ENCODE assay signal across 8 mouse cellular contexts in genomic region chr10:81627836-81628220, GRCm38 (mm10). TPM values are rescaled to one million over a fixed set of nuclear protein-coding genes. Genes with fewer than 3 reads are reported as not detected.
DNase-seq lines count a peak whose midpoint lies in the region; ATAC-seq and TF ChIP-seq lines count a peak whose summit lies in the region.

No protein-coding gene starts in this region.

- TF ChIP-seq CTCF in left cerebral cortex, adult 2 months (IDR thresholded peaks at IDR 0.05): no peak

- H3K4me2 ChIP-seq in heart, embryonic 15.5 days: peak overlapping the region; percentile 89
- H3K4me2 ChIP-seq in limb, embryonic 15.5 days: peak overlapping the region; percentile 79
- H3K4me2 ChIP-seq in neural tube, embryonic 14.5 days (ENCODE audit: low read depth, low read length): peak overlapping the region; percentile 91

- 51% methylated on average over 7 of the region's 7 CpGs for WGBS in heart, embryonic 15.5 days
- 42% methylated on average over 7 of the region's 7 CpGs for WGBS in limb, embryonic 15.5 days
- WGBS in neural tube, embryonic 14.5 days: 66% methylated on average over 7 of the region's 7 CpGs

- no peaks in the 10 kb centered on the region for H3K27me3 ChIP-seq in heart, embryonic 15.5 days
- H3K27me3 ChIP-seq in limb, embryonic 15.5 days: no peaks in the 10 kb centered on the region
- no peaks in the 10 kb centered on the region for H3K27me3 ChIP-seq in neural tube, embryonic 14.5 days (ENCODE audit: control insufficient read depth, insufficient read depth, low read length)

- H3K9me3 ChIP-seq in heart, embryonic 15.5 days (replicated peaks): no peaks in the 10 kb centered on the region
- no peaks in the 10 kb centered on the region for H3K9me3 ChIP-seq in limb, embryonic 15.5 days
- H3K9me3 ChIP-seq in neural tube, embryonic 14.5 days (ENCODE audit: control insufficient read depth, low read length): no peaks in the 10 kb centered on the region

- H3K4me1 ChIP-seq in heart, embryonic 15.5 days (replicated peaks): peaks cover 15% of the 10 kb centered on the region
- H3K4me1 ChIP-seq in limb, embryonic 15.5 days: peaks cover 26% of the 10 kb centered on the region
- peaks cover 15% of the 10 kb centered on the region for H3K4me1 ChIP-seq in neural tube, embryonic 14.5 days (ENCODE audit: control insufficient read depth, insufficient read depth, low read length)

- ATAC-seq in heart, embryonic 15.5 days (replicated peaks; ENCODE audit: insufficient number of reproducible peaks, insufficient read depth, low FRiP score, low read depth): no peak
- ATAC-seq in limb, embryonic 15.5 days (ENCODE audit: insufficient number of reproducible peaks, low FRiP score, low TSS enrichment, low read depth): no peak
- ATAC-seq in neural tube, embryonic 14.5 days (ENCODE audit: low read depth): peak; percentile 13

- peak overlapping the region; percentile 81 for H3K9ac ChIP-seq in heart, embryonic 15.5 days
- peak overlapping the region; percentile 35 for H3K9ac ChIP-seq in limb, embryonic 15.5 days
- H3K9ac ChIP-seq in neural tube, embryonic 14.5 days (replicated peaks; ENCODE audit: low read depth, low read length): peak overlapping the region; percentile 83

- DNase-seq in left cerebral cortex, adult 2 months (ENCODE audit: extremely low spot score in 1 of 2, low spot score in 2 of 2): no peak
- DNase-seq in left cerebral cortex, postnatal 14 days (ENCODE audit: low spot score in 2 of 2): no peak
- peak; percentile 78 for DNase-seq in cerebellum, adult 9-11 months
- no peak for DNase-seq in right cerebral cortex, adult 2 months (ENCODE audit: low spot score in 2 of 2)
- DNase-seq in left cerebral cortex, adult 18-20 months (ENCODE audit: low spot score in 2 of 2): no peak

- intact Hi-C loops in left cerebral cortex, adult 2 months (cut with DNase I): loop anchor here (2.0 kb wide), 1 partner anchor 21 kb away; the partner anchor contains the start of gene BC025920
- intact Hi-C loops in left cerebral cortex, postnatal 14 days (cut with DNase I): no loop called here

- H3K27ac ChIP-seq in left cerebral cortex, adult 2 months: peak overlapping the region; percentile 89
- peak overlapping the region; percentile 83 for H3K27ac ChIP-seq in heart, embryonic 15.5 days
- peak overlapping the region; percentile 93 for H3K27ac ChIP-seq in limb, embryonic 15.5 days
- H3K27ac ChIP-seq in neural tube, embryonic 14.5 days (ENCODE audit: low read depth, low read length): peak overlapping the region; percentile 90

- peak overlapping the region; percentile 73 for H3K4me3 ChIP-seq in left cerebral cortex, adult 2 months
- peak overlapping the region; percentile 87 for H3K4me3 ChIP-seq in heart, embryonic 15.5 days
- peak overlapping the region; percentile 64 for H3K4me3 ChIP-seq in limb, embryonic 15.5 days
- peak overlapping the region; percentile 77 for H3K4me3 ChIP-seq in neural tube, embryonic 14.5 days (ENCODE audit: low read depth, low read length)

- peaks cover 18% of the 10 kb centered on the region for H3K36me3 ChIP-seq in heart, embryonic 15.5 days
- H3K36me3 ChIP-seq in limb, embryonic 15.5 days: peaks cover 35% of the 10 kb centered on the region
- peaks cover 18% of the 10 kb centered on the region for H3K36me3 ChIP-seq in neural tube, embryonic 14.5 days (ENCODE audit: control insufficient read depth, insufficient read depth, low read length)

RNA-seq across cellular contexts. Expression of gene Sirt6, which starts 0.2 kb away (rescaled TPM):
- total RNA-seq in left cerebral cortex, adult 2 months (2021): 10 to 100 TPM; 26.8 to 28.6 TPM
- total RNA-seq in left cerebral cortex, postnatal 14 days (2021): 10 to 100 TPM; 23.6 to 25.1 TPM
- 20.8 and 26.7 TPM in 2 replicates for polyA plus RNA-seq in heart, embryonic 15.5 days (2015; fragmentation: Nextera tagmentation; extraction: Ambion mirVana)
- polyA plus RNA-seq in limb, embryonic 15.5 days (2015; fragmentation: Nextera tagmentation; extraction: Ambion mirVana): 41.7 and 42.3 TPM in 2 replicates
- polyA plus RNA-seq in neural tube, embryonic 14.5 days (2014; fragmentation: Nextera tagmentation; extraction: Ambion mirVana): 48.9 and 53.6 TPM in 2 replicates
- 10 to 100 TPM; 26.2 to 26.6 TPM for total RNA-seq in left cerebral cortex, adult 18-20 months (2021)

RNA-seq across cellular contexts. Expression of gene Ankrd24, which starts 0.5 kb away (rescaled TPM):
- total RNA-seq in left cerebral cortex, adult 2 months (2021): 10 to 100 TPM; 46.4 to 47.3 TPM
- 10 to 100 TPM; 31.9 to 34.5 TPM for total RNA-seq in left cerebral cortex, postnatal 14 days (2021)
- 12.3 and 13.7 TPM in 2 replicates for polyA plus RNA-seq in heart, embryonic 15.5 days (2015; fragmentation: Nextera tagmentation; extraction: Ambion mirVana)
- 8.8 and 11.9 TPM in 2 replicates for polyA plus RNA-seq in limb, embryonic 15.5 days (2015; fragmentation: Nextera tagmentation; extraction: Ambion mirVana)
- 10.1 and 16.1 TPM in 2 replicates for polyA plus RNA-seq in neural tube, embryonic 14.5 days (2014; fragmentation: Nextera tagmentation; extraction: Ambion mirVana)
- 10 to 100 TPM; 44.4 to 46.4 TPM for total RNA-seq in left cerebral cortex, adult 18-20 months (2021)

RNA-seq across cellular contexts. Expression of gene Gm10778, which starts 21.0 kb away (rescaled TPM):
- total RNA-seq in left cerebral cortex, adult 2 months (2021): 1 to 10 TPM; 4.3 to 5.0 TPM
- 1 to 10 TPM; 4.8 TPM for total RNA-seq in left cerebral cortex, postnatal 14 days (2021)
- 2.8 and 2.9 TPM in 2 replicates for polyA plus RNA-seq in heart, embryonic 15.5 days (2015; fragmentation: Nextera tagmentation; extraction: Ambion mirVana)
- polyA plus RNA-seq in limb, embryonic 15.5 days (2015; fragmentation: Nextera tagmentation; extraction: Ambion mirVana): 4.2 and 4.6 TPM in 2 replicates
- 7.4 and 8.7 TPM in 2 replicates for polyA plus RNA-seq in neural tube, embryonic 14.5 days (2014; fragmentation: Nextera tagmentation; extraction: Ambion mirVana)
- total RNA-seq in left cerebral cortex, adult 18-20 months (2021): 1 to 10 TPM; 4.3 to 5.8 TPM

RNA-seq across cellular contexts. Expression of gene BC025920, which starts 21.8 kb away (rescaled TPM):
- total RNA-seq in left cerebral cortex, adult 2 months (2021): 1 to 10 TPM; 2.6 to 2.9 TPM
- total RNA-seq in left cerebral cortex, postnatal 14 days (2021): 1 to 10 TPM; 1.9 to 2.2 TPM
- 0.48 and 0.72 TPM in 2 replicates for polyA plus RNA-seq in heart, embryonic 15.5 days (2015; fragmentation: Nextera tagmentation; extraction: Ambion mirVana)
- 0.81 and 1.0 TPM in 2 replicates for polyA plus RNA-seq in limb, embryonic 15.5 days (2015; fragmentation: Nextera tagmentation; extraction: Ambion mirVana)
- 1.0 and 1.9 TPM in 2 replicates for polyA plus RNA-seq in neural tube, embryonic 14.5 days (2014; fragmentation: Nextera tagmentation; extraction: Ambion mirVana)
- 1 to 10 TPM; 2.6 to 3.3 TPM for total RNA-seq in left cerebral cortex, adult 18-20 months (2021)

RNA-seq across cellular contexts. Expression of gene Tle6, which starts 27.0 kb away (rescaled TPM):
- total RNA-seq in left cerebral cortex, adult 2 months (2021): 10 to 100 TPM; 10.3 to 12.9 TPM
- total RNA-seq in left cerebral cortex, postnatal 14 days (2021): 1 to 10 TPM; 1.3 to 2.7 TPM
- 23.9 and 30.5 TPM in 2 replicates for polyA plus RNA-seq in heart, embryonic 15.5 days (2015; fragmentation: Nextera tagmentation; extraction: Ambion mirVana)
- 9.9 and 11.7 TPM in 2 replicates for polyA plus RNA-seq in limb, embryonic 15.5 days (2015; fragmentation: Nextera tagmentation; extraction: Ambion mirVana)
- polyA plus RNA-seq in neural tube, embryonic 14.5 days (2014; fragmentation: Nextera tagmentation; extraction: Ambion mirVana): 5.0 and 6.6 TPM in 2 replicates
- 10 to 100 TPM; 11.4 to 11.8 TPM for total RNA-seq in left cerebral cortex, adult 18-20 months (2021)
